ENCODE assay signal across 20 mouse cellular contexts in the genomic region with DNA sequence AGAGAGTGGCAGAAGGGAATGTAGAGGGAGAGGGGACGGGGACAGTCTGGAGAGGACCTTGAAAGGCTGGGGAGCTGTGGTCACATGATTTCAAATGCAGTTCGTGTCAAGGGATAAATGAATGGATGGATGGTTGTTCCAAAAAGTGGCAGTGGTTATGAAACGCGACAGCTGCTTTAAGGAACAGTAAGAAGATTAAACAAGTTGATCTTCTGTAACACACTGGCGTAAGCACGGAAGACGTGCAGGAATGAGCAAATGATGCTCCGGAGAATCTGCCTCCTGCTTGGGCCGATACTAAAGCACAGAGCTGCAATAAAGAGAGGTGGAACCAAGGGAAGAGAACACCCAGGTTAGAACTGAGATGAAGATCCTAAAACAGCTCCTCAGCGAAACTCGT.
DNase-seq lines count a peak whose midpoint lies in the region; ATAC-seq lines count a peak whose summit lies in the region.
"Had no signal": no experiment of that assay in that cellular context is flagged by ENCODE, and none has a peak within 500 bp of the region (broad histone marks: within the 10 kb centered on the region; RNA-seq: fewer than 3 reads in every experiment).

No protein-coding gene starts in this region.

- H3K4me3 ChIP-seq in lung, embryonic 15.5 days, result no peak overlapping the region
- H3K4me3 ChIP-seq: embryonic facial prominence, embryonic 13.5 days; embryonic facial prominence, embryonic 15.5 days; erythroblast, embryonic 14.5 days; forebrain, embryonic 10.5 days; forebrain, embryonic 12.5 days had no signal

- WGBS in lung, embryonic 15.5 days, result 47% methylated on average over 11 of the region's 11 CpGs

- ATAC-seq in lung, embryonic 15.5 days (ENCODE audit: borderline replicate concordance, extremely low read depth, low FRiP score, low TSS enrichment), result peak; percentile 58; the same call in 1 of the 2 replicates
- ATAC-seq: forebrain, embryonic 14.5 days; forebrain, embryonic 16.5 days had no signal

- DNase-seq in heart, adult 11 months, result peak; percentile 25
- DNase-seq in heart, postnatal 4 days, result no peak
- no peak for DNase-seq in lung, adult 18-20 months
- DNase-seq: adrenal gland, adult 2 months; adrenal gland, postnatal 10 days; adrenal gland, postnatal 25 days; cerebellum, adult 11 months; cerebellum, adult 18-20 months; cerebellum, adult 8-10 months; cerebellum, postnatal 10 days; cerebellum, postnatal 36 days; embryo, embryonic 11 days had no signal

- H3K4me1 ChIP-seq in lung, embryonic 15.5 days, result no peaks in the 10 kb centered on the region
- H3K4me1 ChIP-seq: embryonic facial prominence, embryonic 13.5 days; embryonic facial prominence, embryonic 15.5 days had no signal

- H3K9ac ChIP-seq in lung, embryonic 15.5 days, result no peak overlapping the region
- H3K9ac ChIP-seq: embryonic facial prominence, embryonic 13.5 days; embryonic facial prominence, embryonic 15.5 days; forebrain, embryonic 12.5 days had no signal

- H3K36me3 ChIP-seq in lung, embryonic 15.5 days, result no peaks in the 10 kb centered on the region
- H3K36me3 ChIP-seq: embryonic facial prominence, embryonic 13.5 days; embryonic facial prominence, embryonic 15.5 days; forebrain, embryonic 10.5 days; forebrain, embryonic 12.5 days had no signal

- H3K27ac ChIP-seq in lung, embryonic 15.5 days, result no peak overlapping the region
- H3K27ac ChIP-seq: embryonic facial prominence, embryonic 13.5 days; embryonic facial prominence, embryonic 15.5 days; forebrain, embryonic 10.5 days; forebrain, embryonic 12.5 days had no signal

- H3K9me3 ChIP-seq in lung, embryonic 15.5 days, result no peaks in the 10 kb centered on the region
- H3K9me3 ChIP-seq: embryonic facial prominence, embryonic 13.5 days; embryonic facial prominence, embryonic 15.5 days; forebrain, embryonic 10.5 days; forebrain, embryonic 12.5 days had no signal

- H3K27me3 ChIP-seq in lung, embryonic 15.5 days, result no peaks in the 10 kb centered on the region
- H3K27me3 ChIP-seq: embryonic facial prominence, embryonic 13.5 days; embryonic facial prominence, embryonic 15.5 days; forebrain, embryonic 12.5 days had no signal

- no peak overlapping the region for H3K4me2 ChIP-seq in lung, embryonic 15.5 days
- H3K4me2 ChIP-seq: embryonic facial prominence, embryonic 13.5 days; embryonic facial prominence, embryonic 15.5 days; forebrain, embryonic 12.5 days had no signal
